Mouse (Mus musculus): ENCODE results near the gene Car11.

GRCm38 (mm10) chr7:45716952-45717917 lies 17.6 kb downstream of the Car11 start:
- TF ChIP-seq CTCF (IDR thresholded peaks at IDR 0.05; ENCODE audit: low read depth) (no peak), EP300 (IDR thresholded peaks at IDR 0.05; ENCODE audit: low read depth) (no peak)

Measured in heart, postnatal 0 days (tissue).